Mouse (Mus musculus) brain, embryonic 14.5 days (tissue): ENCODE results near the gene Anxa5.

Experiments
- CTCF ChIP-seq: fragments of 200-500 bp; IDR thresholded peaks from 2 replicates; pipeline ENCODE4 v1.5.1; 2012; ENCODE audit warnings: inconsistent platforms, mild to moderate bottlenecking, moderate library complexity, borderline replicate concordance; ENCODE audit not compliant: insufficient read depth, insufficient read length; ENCODE audit errors: extremely low read depth
- POLR2A ChIP-seq: fragments of 200-500 bp; IDR thresholded peaks from 2 replicates; pipeline ENCODE4 v1.6.1; 2012; ENCODE audit warnings: mild to moderate bottlenecking, inconsistent platforms, borderline replicate concordance; ENCODE audit not compliant: poor library complexity, insufficient read depth, insufficient read length, severe bottlenecking; ENCODE audit errors: extremely low read depth

DNA sequence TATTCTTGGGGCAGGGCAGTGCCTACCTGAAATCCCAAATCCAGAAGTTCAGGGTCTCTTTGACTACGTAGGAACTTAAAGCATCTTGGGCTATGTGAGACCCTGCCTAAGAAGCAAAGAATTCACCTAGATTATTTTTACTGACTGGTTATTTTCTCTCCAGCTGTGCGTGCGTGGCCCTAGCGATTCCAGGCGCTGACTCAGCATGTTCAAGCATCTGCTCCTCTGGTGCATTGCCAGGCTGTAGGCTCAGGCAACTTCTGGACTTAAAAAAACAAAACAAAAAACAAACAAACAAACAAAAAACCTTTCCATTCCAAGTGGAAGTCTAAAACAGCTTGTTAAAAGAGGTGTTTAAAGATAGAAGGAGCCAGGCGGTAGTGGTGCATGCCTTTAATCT, 22.5 kb upstream of the Anxa5 start:
- no peak for TF ChIP-seq POLR2A
- no peak for TF ChIP-seq CTCF
